Mouse (Mus musculus): ENCODE results near the gene Hmgn1. TPM values are rescaled to one million over a fixed set of nuclear protein-coding genes. Genes with fewer than 3 reads are reported as not detected.
A peak's percentile ranks its signal among the peaks of the same experiment; 100 is the strongest.

The Hmgn1 gene
- polyA plus RNA-seq, 1 experiment, result 18.2 TPM

DNA sequence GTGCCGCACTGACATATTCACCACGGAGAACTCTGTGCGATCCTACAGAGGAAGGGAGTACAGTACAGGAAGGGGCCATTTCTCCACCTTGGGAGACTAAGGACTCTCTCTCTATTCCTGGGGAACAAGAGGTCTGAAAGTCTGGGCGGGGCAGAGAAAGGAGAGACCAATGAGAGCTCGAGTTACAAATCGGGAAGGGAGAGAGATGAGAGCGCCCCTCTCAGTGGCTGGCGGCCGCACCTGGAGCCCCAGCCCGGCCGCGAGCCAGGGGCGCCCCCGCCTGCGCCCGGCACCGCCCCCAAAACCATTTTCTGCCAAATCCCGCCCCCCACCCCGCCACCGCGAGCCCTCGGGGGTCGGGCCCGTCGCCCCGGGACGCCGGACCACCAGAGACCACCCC lies 46.2 kb downstream of the Hmgn1 start:
- DNase-seq (ENCODE audit: low read depth, low spot score), result peak; percentile 56
- WGBS, result under 1% methylated on average over 25 of the region's 28 CpGs

DNA sequence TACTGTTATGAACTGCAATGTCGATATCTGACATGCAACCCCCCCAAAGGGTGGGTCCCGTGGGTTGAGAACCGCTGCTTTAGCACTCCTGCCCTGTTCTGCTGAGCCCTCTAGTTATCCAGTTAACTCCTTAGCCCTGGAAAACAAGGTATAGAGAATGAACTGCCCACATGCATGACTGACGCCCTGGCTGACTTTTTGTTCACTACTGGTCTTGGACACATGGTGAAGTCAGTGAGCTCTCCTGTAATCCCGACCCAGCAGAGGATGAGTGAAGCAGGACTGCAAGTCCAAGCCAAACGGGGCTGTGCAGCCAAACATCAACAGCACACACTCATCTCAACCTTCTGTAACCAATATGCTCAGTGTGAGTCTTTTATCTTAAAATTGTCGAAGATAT lies 47.0 kb downstream of the Hmgn1 start:
- WGBS, result 76% methylated on average over 7 of the region's 7 CpGs
- no peak for DNase-seq (ENCODE audit: low read depth, low spot score)

Other genes starting within 250 kb of the Hmgn1 start
- 22.1 and 23.2 TPM in 2 replicates for gene Psmg1, start 136.8 kb downstream of the Hmgn1 start, polyA plus RNA-seq (2012; rRNA removed)
- gene Brwd1, start 45.2 kb downstream of the Hmgn1 start, polyA plus RNA-seq (2012; rRNA removed), result 12.8 and 21.1 TPM in 2 replicates
- gene Wrb, start 17.7 kb upstream of the Hmgn1 start, polyA plus RNA-seq (2012; rRNA removed), result 14.0 and 17.6 TPM in 2 replicates
- gene Lca5l, start 64.5 kb upstream of the Hmgn1 start, polyA plus RNA-seq (2012; rRNA removed), result 0.16 TPM in 1 of 2 replicates, not detected in the other
- gene Sh3bgr, start 72.7 kb upstream of the Hmgn1 start, polyA plus RNA-seq (2012; rRNA removed), result 23.8 and 40.1 TPM in 2 replicates
- 2.4 and 5.8 TPM in 2 replicates for gene B3galt5, start 108.1 kb upstream of the Hmgn1 start, polyA plus RNA-seq (2012; rRNA removed)